Mouse (Mus musculus) embryo, embryonic 11.5 days (tissue): ENCODE data around the gene Nmrk2.

Source experiments
- DNase-seq: peaks from one replicate; pipeline ENCODE4 v3.0.0-alpha.2; 2012; ENCODE audit warnings: low read depth, low spot score

Gene Nmrk2

DNA sequence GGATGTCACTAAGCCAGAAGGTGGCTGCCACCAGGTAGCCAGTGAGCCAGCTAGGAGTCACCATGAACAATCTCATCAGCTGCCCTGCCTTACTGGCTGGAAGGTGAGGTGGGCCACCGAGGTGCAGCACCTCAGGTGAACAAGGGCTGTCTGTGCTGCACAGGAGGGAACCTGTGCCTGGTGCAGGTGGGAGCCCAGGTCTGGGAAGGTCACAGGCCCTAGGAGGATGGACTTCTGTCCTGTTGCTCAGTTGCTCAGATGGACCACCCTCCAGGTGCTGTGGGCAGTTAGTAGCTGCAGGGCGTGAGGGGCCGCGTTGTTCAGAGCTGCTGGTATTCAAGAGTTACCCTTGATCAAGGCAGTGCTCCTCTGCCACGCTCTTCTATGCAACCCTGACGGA, 15.0 kb upstream of the Nmrk2 start:
- no peak for DNase-seq

DNA sequence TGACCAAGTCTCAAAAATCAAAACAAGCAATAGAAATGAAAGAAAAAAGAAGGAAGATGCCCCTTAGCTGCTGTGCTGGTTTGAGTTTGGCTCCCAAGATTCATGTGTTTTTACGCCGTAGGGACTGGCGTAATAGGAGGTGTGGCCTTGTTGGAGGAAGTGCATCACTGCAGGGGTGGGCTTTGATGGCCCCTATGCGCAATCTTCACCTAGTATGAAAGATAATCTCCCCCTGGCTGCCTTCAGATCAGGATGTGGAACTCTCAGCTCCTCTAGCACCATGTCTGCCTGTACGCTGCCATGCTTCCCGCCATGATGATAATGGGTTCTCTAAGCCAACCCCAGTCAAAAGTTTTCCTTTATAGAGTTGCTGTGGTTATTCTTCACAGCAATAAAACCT, 14.4 kb upstream of the Nmrk2 start:
- no peak for DNase-seq

DNA sequence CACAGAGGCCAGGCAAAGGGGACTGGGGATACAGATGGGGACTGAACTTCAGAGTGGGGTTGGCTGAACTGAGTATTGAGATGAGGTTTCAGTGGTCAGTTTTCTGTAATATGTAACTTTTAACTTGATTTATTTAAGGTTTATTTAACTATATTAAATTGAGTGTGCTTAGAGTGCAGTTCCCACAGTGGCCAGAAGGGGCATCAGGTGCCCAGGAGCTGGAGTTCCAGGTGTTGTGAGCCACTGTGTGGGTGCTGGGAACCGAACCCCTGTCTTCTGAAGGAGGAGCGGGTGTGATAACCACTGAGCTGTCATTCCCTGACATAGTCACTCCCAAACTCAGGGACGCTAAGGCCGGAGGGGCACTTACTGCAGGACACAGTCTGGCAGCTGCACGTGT, 8.3 kb upstream of the Nmrk2 start:
- no peak for DNase-seq

DNA sequence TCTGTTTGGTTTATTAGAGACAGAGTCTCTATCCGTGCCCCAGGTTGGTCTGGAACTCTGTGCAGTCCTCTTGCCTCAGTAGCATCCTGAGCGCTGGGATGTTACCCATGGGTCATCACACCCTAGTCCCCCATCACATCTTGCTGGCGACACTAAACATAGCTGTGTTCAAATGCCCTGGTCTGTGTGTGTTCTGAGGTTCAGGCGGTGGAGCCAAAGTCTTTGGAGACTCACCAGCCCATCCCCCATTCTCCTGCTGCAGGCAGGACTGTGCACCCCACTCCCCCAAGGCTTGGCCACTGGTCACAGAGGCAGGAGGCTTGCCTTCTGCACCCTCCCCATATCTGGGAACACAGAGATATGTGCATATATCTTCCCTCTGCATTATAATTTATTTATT, 2.3 kb upstream of the Nmrk2 start:
- no peak for DNase-seq

DNA sequence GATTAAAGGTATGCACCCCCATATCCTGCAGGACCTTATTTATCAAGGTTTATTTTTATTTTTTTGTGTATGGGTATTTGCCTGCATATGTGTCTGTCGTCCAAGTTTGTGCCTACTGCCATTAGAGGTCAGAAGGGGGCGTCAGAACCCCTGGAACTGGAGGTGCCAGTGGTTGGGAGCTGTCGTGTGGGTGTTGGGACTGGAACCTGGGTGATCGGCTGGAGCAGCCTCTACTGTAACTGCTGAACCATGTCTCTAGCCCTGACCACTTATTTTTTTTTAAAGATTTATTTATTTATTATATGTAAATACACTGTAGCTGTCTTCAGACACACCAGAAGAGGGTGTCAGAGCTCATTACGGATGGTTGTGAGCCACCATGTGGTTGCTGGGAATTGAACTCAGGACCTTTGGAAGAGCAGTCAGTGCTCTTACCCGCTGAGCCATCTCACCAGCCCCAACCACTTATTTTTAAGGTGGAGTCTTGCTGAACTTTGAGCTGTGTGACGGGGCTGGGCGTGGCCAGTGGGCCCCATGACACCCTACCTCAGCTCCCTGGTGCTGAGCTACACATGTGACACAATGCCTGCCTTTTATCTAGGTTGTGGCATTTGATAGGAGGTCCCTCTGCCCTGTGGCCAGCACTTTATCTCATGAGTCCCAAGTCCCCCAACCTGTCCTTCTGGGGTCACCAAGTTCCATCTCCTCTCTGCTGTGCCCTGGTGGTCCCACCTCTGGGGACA, 1.3 kb upstream of the Nmrk2 start:
- no peak for DNase-seq

DNA sequence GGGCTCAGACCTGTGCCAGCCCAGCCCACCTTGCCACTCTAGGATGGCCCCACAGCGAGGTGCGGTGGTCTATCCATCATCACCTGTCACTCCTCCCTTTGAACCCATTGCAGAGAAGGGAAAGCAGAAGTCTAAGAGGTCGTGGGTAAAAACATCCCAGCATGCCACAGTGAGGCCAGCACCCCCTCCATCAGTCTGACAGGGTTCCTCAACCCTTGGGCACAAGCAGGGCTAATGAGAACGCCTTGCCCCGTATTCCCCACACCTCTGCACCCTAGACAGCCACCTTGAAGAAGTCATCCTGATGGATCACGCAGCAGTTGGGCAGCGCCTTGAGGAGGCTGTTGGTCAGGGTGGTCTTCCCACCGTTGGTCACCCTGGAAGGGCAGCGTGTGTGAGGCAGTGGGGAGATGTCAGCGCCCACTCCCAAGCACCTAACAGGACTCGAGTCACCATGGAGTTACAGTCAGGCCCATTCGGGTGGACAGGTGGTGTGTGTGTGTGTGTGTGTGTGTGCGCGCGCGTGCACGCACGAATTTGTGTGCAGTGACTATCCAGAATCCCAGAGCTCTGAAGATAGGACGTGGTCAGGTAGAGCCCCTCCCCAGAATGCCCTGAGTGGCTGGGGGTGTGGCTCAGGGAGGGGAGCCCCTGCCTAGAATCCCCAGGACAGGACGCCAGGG, 1.1 kb downstream of the Nmrk2 start:
- no peak for DNase-seq

DNA sequence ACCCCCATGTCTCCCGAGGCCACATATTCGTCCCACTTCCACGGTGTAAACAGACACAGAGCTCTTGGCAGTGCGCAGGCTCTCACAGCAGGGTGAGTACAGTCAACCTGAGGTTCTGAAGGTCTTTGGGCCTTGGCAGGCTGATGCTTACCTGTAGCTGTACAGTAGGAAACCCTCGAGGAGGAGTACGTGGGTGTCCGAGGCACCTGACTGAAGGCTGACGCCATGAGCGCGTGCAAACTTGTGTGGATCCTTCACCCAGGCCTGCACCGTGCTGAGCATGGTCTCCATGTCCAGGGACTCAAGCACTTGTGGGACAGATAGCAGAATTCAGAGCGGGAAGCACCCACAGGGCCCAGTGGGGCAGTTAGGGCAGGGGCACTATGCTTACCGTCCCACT, 1.7 kb downstream of the Nmrk2 start:
- no peak for DNase-seq

DNA sequence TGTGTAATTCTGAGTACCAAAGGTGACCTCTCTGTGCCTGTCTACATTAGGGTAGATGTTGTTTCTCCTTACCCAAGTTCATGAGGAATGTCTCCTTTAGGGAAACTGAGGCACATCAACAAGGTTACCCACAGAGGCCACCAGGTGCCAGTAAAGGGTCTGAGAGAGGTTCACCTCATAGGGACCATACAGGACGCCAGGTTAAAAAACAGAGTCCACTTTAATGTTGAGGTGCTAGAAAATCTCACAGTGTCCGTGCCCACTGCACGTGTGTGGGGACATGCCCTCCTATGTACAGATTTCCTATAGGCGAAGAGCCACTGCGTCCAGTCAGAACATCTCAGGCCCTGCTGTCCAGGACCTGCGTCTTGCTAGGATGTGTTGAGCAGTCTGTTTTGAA, 2.9 kb downstream of the Nmrk2 start:
- no peak for DNase-seq

DNA sequence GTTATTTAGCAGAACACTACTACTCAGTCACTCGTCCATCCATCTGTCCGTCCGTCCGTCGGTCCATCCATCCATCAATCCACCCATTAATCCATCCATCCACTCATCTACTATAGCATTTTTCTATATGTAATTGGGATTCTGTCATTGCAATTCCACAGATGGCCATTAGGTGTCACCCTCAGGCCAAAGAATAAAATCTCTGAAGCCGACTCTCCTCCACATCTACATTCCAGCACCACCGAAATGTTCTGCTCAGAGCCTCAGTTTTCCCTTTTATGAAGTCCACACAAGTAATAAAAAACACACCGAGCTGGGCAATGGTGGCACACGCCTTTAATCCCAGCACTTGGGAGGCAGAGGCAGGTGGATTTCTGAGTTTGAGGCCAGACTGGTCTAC, 3.6 kb downstream of the Nmrk2 start:
- peak; percentile 60 for DNase-seq

DNA sequence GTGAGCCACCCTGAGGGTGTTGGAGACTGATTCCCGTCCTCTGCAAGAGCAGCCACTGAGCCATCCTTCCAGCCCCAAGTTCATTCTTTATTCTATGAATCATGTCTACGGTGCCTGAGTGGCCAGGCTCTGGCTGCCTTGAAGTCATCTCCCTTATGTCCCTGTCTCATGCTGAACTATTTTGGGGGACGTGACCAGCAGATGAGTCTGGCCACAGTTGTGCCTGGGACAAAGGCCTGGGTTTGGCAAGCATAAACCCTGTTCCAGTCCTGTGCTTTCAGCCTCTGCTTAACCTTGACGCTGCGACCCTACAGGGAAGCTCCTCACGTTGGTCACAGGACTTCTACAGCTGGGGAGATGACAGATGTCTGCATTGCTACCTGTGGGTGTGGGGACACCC, 4.5 kb downstream of the Nmrk2 start:
- DNase-seq = no peak

DNA sequence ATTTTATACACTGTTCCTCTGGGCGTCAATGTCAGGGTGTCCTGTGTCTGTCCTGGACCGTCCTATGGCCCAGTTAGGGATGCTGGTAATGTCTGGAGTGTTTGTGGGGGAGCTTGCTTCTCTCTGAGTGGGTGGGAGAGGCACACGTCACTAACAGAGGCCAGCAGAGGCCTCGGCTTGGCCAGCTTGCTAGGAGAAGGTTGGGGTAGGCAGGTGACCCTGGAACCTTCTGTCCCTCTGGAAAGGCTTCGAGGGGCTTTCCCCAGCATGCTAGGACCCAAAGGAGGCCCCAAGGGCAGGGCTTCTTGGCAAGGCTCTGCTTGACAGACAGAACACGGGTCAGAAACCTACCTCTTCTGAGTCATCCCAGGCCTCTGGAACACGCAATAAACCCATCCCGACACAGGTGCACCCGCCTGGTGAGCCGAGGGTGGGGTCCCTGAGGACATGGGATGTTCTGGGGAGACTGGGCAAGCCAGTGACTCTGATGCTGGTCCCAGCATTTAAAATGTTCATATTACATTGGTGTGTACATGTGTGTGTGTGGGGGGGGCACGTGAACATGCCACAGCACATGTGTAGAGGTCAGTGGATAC, 5.3 kb downstream of the Nmrk2 start:
- no peak for DNase-seq

DNA sequence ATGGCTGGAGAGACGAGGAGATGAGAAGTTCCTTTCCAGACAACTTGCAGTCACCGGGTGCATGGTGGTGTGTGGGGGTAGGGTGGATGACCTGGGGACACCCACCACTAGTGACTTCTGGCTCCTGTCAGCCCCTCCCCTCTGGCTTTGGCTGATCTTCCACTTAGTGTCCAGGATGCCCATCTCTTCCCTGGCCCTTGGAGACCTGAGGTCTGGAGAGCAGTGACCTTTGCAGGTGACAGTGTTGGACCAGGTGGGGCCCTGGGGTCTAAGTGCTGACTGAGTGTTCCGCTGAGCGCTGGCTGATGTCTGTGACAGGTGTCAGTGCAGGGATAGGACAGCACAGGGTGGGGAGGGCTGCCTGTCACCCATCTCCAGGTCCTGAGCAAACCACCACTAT, 6.6 kb downstream of the Nmrk2 start:
- DNase-seq = no peak

DNA sequence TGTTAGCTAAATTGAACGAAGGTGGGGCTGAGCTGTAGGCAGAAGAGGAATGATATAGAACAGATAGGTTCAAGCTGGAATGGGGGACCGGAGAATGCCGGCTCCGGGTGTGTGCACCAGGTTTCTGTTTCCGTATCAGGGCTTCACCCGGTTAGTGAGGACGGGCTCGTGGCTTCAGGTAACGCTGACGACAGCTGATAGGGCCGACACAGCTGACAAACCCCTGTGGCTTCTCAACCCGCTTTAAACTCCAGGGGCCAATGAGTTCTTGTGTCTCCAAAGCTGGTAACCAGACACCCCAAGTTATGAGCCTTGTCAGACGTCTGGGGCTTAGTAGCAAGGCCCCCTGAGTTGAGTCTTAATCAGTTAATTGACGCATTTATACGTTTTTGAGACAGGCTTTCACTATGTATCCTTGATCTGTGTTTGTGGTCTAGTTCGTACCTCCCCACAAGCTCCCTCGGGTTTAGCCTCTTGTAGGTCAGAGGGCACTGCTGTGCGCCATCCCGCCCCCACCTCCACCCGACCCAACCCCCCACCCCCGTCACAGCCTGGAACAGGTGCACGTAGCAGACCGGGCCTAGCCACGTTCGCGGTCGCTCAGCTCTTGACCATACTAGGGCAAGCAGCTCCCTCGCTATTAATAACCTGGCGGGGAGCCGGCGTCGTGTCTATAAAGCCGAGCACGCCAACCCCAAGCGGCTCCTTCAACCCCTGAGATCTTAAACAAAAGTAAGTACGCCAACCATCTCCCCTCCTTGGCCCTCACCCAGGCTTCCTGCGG, 7.7 kb downstream of the Nmrk2 start:
- no peak for DNase-seq

DNA sequence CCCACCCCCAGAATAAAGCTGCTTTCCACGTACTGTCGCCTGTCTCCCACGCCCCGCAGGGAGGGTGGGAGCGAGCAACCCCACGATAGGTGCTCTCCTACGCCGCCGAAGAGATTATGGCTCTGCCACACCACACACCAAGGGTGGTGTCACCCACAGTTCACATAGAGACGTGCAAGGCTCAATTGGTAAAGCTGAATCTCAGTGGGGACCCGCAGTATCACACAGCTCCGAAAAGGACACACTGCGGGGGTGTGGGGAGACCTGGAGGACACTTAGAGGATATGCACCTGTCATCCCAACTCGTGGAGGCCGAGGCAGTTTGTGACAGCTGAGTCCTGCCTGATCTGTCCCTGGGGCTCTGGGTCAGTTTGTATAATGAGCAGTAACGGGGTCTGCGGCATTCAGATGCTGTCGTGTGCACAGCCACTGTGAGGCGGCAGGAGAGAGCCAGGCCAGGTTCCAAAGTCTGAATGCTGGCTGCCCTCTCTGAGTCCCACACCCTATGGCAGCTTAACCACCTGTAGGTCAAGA, 8.8 kb downstream of the Nmrk2 start:
- no peak for DNase-seq

DNA sequence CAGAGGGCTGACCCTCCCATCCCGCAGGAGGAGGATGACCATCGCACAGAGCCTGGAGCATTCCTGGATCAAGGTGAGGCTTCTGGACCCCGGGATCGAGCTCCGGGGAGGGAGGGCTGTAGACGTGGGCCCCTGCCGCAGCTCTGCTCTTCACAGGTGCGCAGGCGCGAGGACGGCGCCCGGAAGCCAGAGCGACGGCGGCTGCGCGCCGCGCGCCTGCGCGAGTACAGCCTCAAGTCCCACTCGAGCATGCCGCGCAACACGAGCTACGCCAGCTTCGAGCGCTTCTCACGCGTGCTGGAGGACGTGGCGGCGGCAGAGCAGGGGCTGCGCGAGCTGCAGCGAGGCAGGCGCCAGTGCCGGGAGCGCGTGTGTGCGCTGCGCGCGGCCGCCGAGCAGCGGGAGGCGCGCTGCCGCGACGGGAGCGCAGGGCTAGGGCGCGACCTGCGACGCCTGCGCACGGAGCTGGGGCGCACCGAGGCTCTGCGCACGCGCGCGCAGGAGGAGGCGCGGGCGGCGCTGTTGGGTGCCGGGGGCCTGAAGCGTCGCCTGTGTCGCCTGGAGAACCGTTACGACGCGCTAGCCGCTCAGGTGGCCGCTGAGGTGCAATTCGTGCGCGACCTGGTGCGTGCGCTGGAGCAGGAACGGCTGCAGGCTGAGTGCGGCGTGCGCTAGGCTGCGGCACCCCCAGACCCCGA, 9.4 kb downstream of the Nmrk2 start:
- peak; percentile 79 for DNase-seq

DNA sequence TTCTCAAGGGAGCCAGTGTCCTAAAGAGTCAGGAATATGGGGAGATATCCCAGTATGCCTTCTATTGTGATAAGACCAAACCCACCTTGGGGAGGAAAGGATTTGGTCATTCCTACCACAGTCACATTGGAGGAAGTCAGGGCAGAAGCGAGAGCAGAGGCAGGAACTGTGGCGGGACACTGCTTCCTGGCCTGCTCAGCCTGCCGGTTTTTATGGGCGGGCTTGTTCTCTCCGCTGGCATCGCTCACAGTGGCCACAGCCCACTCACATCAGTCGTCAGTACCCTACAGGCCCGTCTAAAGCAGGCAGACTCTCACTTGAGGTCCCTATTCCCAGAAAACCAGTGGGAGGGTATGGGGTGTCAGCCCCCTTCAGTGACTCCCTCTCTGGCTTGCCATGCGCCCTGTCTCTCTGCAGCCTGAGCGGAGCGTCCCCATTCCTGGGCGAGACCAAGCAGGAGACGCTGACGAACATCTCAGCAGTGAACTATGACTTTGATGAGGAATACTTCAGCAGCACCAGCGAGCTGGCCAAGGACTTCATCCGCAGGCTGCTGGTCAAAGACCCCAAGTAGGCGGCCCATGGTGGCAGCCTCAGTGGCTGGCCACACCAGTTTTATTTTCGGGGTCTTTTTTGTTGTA, 10.4 kb downstream of the Nmrk2 start:
- DNase-seq = no peak

DNA sequence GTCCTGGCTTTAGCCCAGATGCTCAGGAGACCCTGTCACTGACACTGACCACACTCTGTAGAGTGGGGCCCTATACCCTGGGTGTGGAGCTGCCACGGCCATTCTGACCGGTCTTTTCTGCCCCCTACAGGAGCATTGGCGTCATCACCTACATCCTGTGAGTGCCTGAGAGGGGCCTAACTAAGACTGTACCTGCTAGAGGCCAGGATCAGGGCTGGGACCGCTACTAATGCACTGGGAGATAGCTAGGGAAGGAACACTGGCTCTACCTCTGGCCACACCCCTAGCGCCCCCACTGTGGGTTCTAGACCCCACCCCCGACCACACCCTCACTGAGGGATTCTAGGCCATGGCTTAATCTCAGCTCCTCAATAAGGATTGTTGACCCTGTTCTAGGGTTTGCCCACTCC, 10.9 kb downstream of the Nmrk2 start:
- DNase-seq = no peak

DNA sequence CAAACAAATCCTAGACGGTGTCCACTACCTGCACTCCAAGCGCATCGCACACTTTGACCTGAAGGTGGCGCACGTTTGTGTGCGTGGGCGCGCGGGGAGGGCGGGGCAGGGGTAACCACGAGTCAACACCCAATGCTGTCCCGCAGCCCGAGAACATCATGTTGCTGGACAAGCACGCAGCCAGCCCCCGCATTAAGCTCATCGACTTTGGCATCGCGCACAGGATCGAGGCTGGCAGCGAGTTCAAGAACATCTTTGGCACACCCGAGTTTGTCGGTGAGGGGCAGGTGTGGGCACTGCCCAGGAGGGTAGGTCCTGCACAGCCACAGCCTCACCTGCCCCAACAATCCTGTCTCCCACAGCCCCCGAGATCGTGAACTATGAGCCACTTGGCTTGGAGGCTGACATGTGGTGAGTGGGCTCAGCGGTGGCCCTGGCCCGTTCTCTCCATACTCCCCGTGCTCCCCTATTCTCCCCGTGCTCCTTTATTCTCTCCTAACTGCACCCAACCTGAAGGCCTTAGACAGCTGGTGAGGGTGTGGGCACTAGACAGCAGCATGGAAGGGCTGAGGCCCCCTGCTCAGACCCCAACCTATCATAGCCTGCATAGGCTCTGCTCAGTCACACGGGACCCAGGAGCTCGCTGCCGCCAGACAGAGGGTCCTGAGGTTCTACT, 11.5 kb downstream of the Nmrk2 start:
- DNase-seq = no peak

DNA sequence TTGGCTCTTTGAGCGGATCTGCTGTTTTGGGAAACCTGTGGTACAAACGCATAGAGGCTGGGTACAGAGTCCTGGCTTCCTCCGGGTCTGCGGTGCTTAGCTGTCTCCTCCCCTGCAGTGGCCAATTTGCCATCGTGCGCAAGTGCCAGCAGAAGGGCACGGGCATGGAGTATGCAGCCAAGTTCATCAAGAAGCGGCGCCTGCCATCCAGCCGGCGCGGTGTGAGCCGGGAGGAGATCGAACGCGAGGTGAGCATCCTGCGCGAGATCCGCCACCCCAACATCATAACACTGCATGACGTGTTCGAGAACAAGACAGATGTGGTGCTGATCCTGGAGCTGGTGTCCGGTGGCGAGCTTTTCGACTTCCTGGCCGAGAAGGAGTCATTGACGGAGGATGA, 12.0 kb downstream of the Nmrk2 start:
- no peak for DNase-seq

DNA sequence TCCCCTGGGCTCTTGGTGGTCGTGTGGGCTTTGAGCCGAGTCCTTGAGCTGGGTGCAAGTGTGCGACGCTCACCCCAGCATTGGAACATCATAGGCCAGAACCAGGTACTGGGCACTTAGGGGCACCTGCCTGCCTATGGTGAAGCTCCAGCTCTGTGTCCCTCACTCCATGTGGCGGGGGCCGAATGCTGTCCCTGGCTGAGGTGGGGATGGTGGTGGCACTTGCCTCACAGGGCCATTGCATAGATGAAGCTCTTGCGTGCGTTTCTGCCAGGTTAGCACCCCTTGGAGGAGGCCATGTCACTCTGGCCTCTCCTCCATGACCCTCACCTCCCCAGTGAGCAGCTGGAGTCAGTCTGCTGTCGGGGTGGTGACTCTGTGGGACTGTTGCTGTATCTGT, 14.7 kb downstream of the Nmrk2 start:
- DNase-seq = no peak
